21 mouse cellular contexts compared by ENCODE assay signal in the genomic region with DNA sequence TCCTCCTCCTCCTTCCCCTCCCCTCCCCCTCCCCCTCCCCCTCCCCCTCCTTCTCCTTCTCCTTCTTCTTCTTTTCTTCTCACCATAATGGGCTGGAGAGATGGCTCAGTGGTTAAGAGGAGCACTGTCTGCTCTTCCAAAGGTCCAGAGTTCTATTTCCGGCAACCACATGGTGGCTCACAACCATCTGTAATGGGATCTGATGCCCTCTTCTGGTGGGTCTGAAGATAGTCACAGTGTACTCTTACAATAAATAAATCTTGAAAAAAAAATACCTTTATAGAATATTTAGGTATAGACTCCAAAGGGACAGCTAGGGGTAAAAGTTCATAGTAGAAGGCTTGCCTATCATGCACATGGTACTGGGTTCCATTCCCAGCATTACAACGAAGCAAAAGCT. TPM values are rescaled to one million over a fixed set of nuclear protein-coding genes. Genes with fewer than 3 reads are reported as not detected.
"Had no signal": no experiment of that assay in that cellular context is flagged by ENCODE, and none has a peak within 500 bp of the region (broad histone marks: within the 10 kb centered on the region; RNA-seq: fewer than 3 reads in every experiment).

No protein-coding gene starts in this region.

- H3K27me3 ChIP-seq: limb, embryonic 13.5 days; liver, embryonic 15.5 days; midbrain, embryonic 15.5 days; neural tube, embryonic 12.5 days; neural tube, embryonic 15.5 days had no signal

- H3K9ac ChIP-seq: kidney, embryonic 15.5 days; limb, embryonic 13.5 days; liver, embryonic 12.5 days; liver, embryonic 15.5 days; midbrain, embryonic 12.5 days; midbrain, embryonic 15.5 days; neural tube, embryonic 12.5 days; neural tube, embryonic 15.5 days had no signal

- H3K27ac ChIP-seq: kidney, embryonic 15.5 days; limb, embryonic 10.5 days; limb, embryonic 13.5 days; liver, embryonic 12.5 days; liver, embryonic 15.5 days; macrophage; midbrain, embryonic 12.5 days; midbrain, embryonic 15.5 days; neural tube, embryonic 12.5 days; neural tube, embryonic 15.5 days had no signal

- H3K36me3 ChIP-seq: kidney, embryonic 15.5 days; limb, embryonic 10.5 days; limb, embryonic 13.5 days; liver, embryonic 12.5 days; midbrain, embryonic 12.5 days; midbrain, embryonic 15.5 days; neural tube, embryonic 12.5 days; neural tube, embryonic 15.5 days had no signal

- H3K4me3 ChIP-seq: kidney, embryonic 15.5 days; limb, embryonic 10.5 days; limb, embryonic 13.5 days; liver, embryonic 12.5 days; liver, embryonic 15.5 days; midbrain, embryonic 12.5 days; midbrain, embryonic 15.5 days; neural tube, embryonic 12.5 days; neural tube, embryonic 15.5 days had no signal

- H3K9me3 ChIP-seq: kidney, embryonic 15.5 days; limb, embryonic 10.5 days; limb, embryonic 13.5 days; liver, embryonic 12.5 days; liver, embryonic 15.5 days; midbrain, embryonic 12.5 days; midbrain, embryonic 15.5 days; neural tube, embryonic 12.5 days; neural tube, embryonic 15.5 days had no signal

- ATAC-seq: liver, embryonic 12.5 days; midbrain, embryonic 15.5 days had no signal

- DNase-seq: kidney, adult 11 months; kidney, adult 8-10 months; kidney, postnatal 14 days; liver; lung, adult 2 months; lung, postnatal 14 days; right cerebral cortex, adult 18-20 months; right cerebral cortex, postnatal 14 days; right cerebral cortex, postnatal 4 days; thymus, postnatal 36 days had no signal

- H3K4me1 ChIP-seq: liver, embryonic 12.5 days; liver, embryonic 15.5 days; midbrain, embryonic 15.5 days had no signal

- H3K4me2 ChIP-seq: kidney, embryonic 15.5 days; limb, embryonic 13.5 days; liver, embryonic 12.5 days; liver, embryonic 15.5 days; midbrain, embryonic 12.5 days; midbrain, embryonic 15.5 days; neural tube, embryonic 12.5 days; neural tube, embryonic 15.5 days had no signal

RNA-seq across cellular contexts. Expression of a gene that starts 9.3 kb away (rescaled TPM):
- total RNA-seq: megakaryocyte, adult 5-6 weeks had no signal
- polyA plus RNA-seq: macrophage had no signal
